Mouse (Mus musculus) erythroblast, embryonic 14.5 days (primary cell): ENCODE results near the gene Hand1.

ENCODE experiments used
- GATA1 ChIP-seq: IDR thresholded peaks from 2 replicates; pipeline ENCODE4 v1.6.1; 2012; ENCODE audit warnings: low read length, inconsistent platforms, mixed read lengths
- TAL1 ChIP-seq: IDR thresholded peaks from 3 replicates; pipeline ENCODE4 v1.6.1; 2012; ENCODE audit warnings: low read length, inconsistent platforms, mixed read lengths

DNA sequence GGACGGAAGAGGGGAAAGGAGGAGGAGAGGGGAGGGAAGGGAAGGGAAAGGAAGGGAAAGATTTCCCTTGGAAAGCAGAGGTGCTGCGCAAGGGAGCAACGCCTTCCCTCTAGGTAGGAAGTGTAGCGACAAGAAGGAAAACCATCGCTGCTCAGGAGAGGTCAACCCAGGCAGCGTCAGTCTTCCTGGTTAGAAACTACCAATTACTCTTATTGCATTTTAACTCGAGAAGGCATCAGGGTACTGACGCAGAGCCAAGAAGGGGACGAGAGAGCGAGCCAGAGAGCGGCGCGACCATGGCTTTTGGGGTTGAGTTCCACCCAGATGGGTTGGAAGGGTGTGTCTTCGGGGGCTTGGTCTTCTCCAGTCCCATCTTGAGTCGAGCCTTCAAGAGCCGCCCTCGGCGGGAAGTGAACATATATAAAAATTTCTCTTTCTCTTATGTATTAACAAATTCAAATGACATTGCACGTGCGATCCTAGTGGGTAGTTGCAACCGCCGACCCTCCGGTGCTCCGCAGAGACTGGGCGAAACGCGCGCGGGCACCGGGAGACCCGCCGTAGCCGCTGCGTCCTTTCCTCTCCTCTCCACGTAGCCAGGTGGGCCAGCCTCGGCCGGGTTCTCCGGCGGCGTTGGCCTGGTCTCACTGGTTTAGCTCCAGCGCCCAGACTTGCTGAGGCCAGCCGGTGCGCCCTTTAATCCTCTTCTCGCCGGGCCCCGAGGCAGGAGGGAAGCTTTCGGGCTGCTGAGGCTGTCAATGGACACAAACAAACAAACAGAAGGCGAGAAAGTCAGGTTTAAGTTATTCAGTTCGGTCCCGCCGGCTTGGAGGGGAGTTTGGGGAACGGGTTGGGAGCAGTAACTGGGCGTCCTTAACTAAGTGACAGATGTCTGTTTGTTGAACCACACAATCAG is 3.4 kb downstream of the Hand1 start:
- no peak for TF ChIP-seq TAL1
- no peak for TF ChIP-seq GATA1
